Mouse (Mus musculus): ENCODE measurements at regions not wholly inside any gene's neighbourhood (a gene's known extent, or its start where the extent isn't known, plus 50 kb on each side); places are given as distances from the start of the nearest gene placed in this dataset.

DNA sequence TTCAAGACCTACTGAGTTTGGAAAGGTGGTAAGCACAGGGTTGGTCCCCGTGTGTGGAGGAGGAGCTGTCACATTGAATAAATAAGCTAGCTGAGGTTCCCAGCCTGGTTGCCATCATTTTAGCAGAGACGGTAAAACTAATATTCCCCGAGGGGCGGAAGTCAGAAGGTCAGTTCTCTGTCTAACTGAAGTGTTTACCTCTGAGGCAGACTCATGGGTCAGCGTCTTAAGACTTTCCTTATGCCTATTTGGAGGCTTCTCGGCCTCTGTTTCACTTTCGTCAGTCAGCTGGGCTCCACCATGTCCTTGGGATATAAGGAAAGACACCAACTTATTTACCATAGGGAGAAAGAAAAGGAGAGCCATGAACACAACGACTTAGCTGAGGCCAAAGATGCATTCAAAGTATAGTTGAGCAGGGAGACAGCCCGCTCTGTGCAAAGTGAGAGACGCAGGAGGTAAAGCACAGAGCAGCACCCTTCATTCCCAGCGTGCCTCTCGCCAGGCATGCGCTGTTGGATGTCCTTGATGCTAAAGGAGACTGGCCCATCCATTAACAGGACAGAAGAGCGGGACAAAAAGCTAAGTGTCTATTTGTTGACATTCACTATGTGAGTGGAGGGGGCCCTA, 116.0 kb downstream of the Olfr267 start:
- no peaks in the 10 kb centered on the region for H3K36me3 ChIP-seq (ENCODE audit: inconsistent target)

DNA sequence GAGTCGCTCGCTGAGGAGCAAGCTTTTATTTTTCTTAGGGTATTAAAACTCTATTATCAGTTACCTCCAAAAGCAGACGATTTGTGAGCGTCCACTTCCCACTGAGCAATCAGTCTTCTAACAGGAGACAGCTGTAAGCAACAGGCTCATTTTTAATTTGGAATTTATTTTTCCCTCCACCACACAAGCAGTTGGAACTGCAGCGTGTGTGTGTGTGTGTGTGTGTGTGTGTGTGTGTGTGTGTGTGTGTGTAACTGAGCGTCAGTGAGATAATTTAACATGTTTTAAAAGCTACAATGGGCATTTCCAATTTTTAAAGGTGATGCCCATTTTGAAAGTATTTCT, 116.6 kb downstream of the Olfr267 start:
- H3K27ac ChIP-seq: no peak overlapping the region
- H3K36me3 ChIP-seq (ENCODE audit: inconsistent target): no peaks in the 10 kb centered on the region
- WGBS (ENCODE audit: missing documents): 92% methylated on average over 6 of the region's 6 CpGs
- H3K4me3 ChIP-seq (ENCODE audit: inconsistent target): no peak overlapping the region
- no peaks in the 10 kb centered on the region for H3K79me2 ChIP-seq (ENCODE audit: inconsistent target)

More for the DNA sequence above, 116.0 kb downstream of the Olfr267 start:
- no peak overlapping the region for H3K27ac ChIP-seq
- WGBS (ENCODE audit: missing documents): 97% methylated on average over 14 of the region's 14 CpGs
- H3K79me2 ChIP-seq (ENCODE audit: inconsistent target): no peaks in the 10 kb centered on the region
- H3K4me3 ChIP-seq (ENCODE audit: inconsistent target): no peak overlapping the region

DNA sequence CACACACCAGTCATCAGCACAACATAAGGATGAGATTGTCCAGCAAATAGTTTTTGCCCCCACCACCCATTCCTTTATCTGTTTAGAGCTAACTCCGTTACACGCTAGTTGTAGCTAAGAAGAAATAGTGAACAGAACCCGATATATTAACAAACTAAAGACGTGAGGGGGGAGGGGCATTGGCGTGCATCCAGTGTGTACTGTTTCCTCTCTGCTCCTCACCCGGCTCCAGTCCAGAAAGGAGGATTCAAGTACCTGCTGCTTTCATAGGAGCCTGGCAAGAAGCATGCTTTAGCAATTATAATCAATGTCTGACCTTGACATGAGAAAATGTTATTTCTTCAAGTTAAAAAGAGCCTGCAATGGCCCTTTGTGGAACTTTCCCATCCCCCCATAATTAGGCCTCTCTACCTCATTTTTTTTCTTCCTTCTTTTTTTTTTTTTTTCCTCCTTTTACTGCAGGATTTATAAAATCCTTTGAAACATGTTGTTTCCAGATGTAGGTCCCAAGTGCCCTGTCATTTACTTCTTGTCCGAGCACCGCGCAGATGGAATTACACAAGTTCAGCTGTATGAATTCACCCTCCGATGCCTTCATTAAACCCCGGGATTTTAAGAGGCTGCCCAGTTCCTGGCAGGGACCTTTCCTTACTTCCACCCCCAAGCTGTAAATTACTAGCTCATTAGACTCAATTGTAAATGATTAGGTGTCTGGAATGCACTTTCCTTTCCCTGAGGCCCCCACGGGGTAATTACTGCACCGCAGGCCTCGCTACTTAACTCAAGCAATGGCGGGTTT, 116.6 kb upstream of the Lpar1 start:
- 83% methylated on average over 15 of the region's 15 CpGs for WGBS (ENCODE audit: missing documents)
- Histone ChIP-seq H3K79me2 (ENCODE audit: inconsistent target) (no peaks in the 10 kb centered on the region), H3K36me3 (ENCODE audit: inconsistent target) (no peaks in the 10 kb centered on the region), H3K4me3 (ENCODE audit: inconsistent target) (no peak overlapping the region), H3K27ac (no peak overlapping the region)

DNA sequence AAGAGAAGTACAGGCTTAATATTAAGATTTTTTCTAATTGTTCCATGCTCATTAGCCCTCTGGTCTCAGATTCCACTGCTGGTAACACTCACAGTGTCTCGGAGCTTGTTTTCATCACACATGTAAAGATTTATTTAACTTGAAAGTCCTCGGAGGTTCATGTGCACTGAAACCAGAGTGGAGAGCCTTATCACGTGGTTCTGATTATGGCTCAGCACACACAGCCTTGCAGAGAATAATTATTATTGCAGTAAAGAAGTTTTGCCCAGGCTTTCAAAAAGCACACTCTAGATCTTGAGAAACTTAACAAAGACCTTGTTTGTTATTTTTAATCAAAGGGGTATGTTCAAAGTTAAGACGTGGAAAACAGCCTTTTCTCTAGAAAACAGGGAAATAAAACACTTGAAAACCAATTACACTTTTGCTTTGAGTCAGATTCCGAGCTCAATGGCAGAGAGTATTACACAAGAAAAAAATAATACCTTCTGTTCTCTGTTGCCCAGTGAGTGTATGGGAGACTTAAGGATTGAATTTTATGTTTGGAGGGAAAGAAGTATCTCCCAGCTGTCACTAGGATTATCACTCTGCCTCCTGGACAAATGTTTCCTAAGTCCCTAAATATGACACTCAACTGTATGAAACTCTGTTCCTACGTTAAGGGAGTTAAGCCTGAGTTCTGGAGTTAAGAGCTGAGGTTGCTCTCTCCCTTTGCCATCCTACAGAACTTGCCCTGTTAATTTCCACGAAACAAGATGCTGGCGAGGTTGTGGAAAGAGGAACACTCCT, 114.9 kb upstream of the Lpar1 start:
- WGBS (ENCODE audit: missing documents): 88% methylated on average over 8 of the region's 8 CpGs
- Histone ChIP-seq H3K36me3 (ENCODE audit: inconsistent target) (no peaks in the 10 kb centered on the region), H3K79me2 (ENCODE audit: inconsistent target) (no peaks in the 10 kb centered on the region), H3K27ac (no peak overlapping the region), H3K4me3 (ENCODE audit: inconsistent target) (no peak overlapping the region)

DNA sequence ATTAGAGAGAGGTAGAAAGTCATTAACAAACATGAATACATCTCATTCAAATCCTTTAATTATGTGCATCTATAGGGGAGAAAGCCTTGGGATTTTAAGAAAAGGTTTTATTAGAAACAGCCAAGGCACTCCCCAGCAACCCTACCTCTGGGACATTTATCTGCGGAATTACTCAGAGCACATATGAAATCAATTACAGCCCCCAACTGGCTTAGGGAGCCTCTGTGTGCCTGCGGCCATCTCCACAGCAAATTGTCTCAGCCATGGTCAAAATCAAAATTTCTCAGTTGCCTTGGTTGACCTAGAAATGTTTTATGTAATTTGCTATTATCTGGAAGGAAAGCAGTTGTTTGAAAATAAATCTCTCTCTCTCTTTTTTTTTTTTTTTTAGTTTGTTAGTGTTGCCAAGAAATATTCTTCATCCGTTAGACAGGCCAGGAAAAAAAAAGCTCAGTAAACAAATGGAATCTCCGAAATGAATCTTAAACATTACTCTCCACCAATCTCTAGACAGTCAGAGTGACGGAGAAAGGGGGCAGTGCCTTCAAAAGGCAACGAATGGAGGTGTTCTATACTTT, 110.0 kb upstream of the Lpar1 start:
- WGBS (ENCODE audit: missing documents): 91% methylated on average over 4 of the region's 6 CpGs
- Histone ChIP-seq H3K27ac (no peak overlapping the region), H3K79me2 (ENCODE audit: inconsistent target) (no peaks in the 10 kb centered on the region), H3K4me3 (ENCODE audit: inconsistent target) (no peak overlapping the region), H3K36me3 (ENCODE audit: inconsistent target) (no peaks in the 10 kb centered on the region)

DNA sequence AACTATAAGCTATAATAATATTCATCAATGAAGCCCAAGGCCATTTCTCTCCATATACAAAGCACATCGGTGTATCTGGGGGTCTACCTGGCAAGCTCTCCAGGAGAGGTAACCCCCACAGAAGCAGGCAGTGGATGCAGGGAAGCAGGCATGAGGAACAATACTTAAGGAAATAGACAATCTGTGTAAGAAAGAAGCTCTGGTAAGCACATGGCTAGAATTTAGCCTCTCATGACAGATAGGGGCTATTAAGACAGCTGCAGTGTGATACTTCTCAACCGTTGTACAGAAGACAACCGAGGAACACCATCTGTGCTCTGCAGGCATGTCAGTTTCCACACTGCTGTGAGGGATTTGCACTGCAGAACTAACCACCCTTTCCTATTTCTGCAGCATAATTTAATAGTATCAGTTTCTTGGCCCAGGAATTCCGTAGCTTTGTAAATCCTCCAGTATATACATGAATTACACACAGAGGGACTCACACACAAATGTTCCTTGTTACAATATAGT, 108.1 kb upstream of the Lpar1 start:
- no peak overlapping the region for H3K4me3 ChIP-seq (ENCODE audit: inconsistent target)
- WGBS (ENCODE audit: missing documents): 95% methylated on average over 4 of the region's 4 CpGs
- H3K27ac ChIP-seq: no peak overlapping the region
- H3K79me2 ChIP-seq (ENCODE audit: inconsistent target): no peaks in the 10 kb centered on the region
- H3K36me3 ChIP-seq (ENCODE audit: inconsistent target): no peaks in the 10 kb centered on the region

DNA sequence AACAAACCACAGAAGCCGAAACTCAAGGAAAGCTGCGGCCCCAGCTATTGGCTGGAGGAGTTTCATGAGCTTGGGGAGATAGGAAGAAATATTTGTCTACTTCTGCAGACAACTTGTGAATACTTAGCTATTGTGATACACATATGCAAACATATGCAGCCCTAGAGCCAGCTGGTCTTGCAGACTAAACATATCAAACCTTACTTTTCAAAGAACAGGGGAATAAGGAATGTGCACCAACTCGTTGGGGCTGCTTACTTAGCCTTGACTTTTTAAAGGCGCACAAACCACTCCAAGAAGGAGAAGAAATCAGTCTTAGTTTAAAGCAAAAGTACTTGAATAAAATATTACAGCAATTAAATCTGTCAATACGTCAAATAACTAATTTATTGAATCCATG, 106.8 kb upstream of the Lpar1 start:
- Histone ChIP-seq H3K27ac (no peak overlapping the region), H3K79me2 (ENCODE audit: inconsistent target) (no peaks in the 10 kb centered on the region), H3K4me3 (ENCODE audit: inconsistent target) (no peak overlapping the region), H3K36me3 (ENCODE audit: inconsistent target) (no peaks in the 10 kb centered on the region)
- WGBS (ENCODE audit: missing documents): 85% methylated on average over 5 of the region's 5 CpGs

DNA sequence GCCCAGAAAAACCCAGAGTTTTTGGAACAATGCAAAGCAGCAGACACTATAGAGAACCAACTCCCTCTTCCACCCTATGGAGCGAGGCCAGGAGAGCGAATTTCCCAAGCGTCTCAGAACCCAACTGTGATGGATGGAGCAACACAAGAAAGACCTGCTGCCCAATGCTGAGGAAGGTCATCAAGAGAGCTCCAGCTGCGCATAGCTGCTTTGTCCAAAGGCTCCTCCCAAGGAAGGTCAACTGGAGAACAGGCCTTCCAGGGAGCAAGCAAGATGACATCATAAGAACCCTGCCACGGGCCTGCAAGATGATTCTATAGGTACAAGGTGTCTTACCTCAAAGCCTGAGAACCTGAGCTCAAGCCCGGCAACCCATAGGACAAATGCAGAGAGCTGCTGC, 104.5 kb upstream of the Lpar1 start:
- Histone ChIP-seq H3K27ac (no peak overlapping the region), H3K36me3 (ENCODE audit: inconsistent target) (no peaks in the 10 kb centered on the region), H3K79me2 (ENCODE audit: inconsistent target) (no peaks in the 10 kb centered on the region), H3K4me3 (ENCODE audit: inconsistent target) (no peak overlapping the region)
- WGBS (ENCODE audit: missing documents): 91% methylated on average over 6 of the region's 6 CpGs

DNA sequence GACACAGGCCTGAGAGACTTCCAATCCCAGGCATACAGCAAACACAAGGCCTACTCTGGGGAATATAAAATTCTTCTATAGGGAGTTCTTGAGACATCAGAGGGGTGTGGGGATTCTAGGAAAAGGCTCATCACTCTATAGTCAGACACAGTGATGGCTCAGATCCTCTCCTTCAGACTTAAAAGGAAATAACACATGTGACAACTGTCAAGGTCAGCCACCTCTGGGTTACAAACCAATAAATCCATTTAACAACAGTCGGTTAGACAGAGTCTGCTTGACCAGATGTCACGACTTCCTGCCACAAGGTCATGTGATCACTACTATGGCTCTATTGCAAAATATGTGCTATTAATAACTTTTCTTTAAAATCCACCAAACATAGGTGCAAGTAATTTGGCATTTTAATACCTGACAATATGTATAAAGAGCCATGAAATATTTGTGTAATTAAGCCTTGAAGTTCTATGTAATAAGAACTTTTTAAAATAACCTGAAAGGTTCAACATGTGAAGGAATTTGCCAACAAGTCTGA, 94.1 kb upstream of the Lpar1 start:
- H3K36me3 ChIP-seq (ENCODE audit: inconsistent target): no peaks in the 10 kb centered on the region
- no peaks in the 10 kb centered on the region for H3K79me2 ChIP-seq (ENCODE audit: inconsistent target)
- 6% methylated on average over 2 of the region's 2 CpGs for WGBS (ENCODE audit: missing documents)
- no peak overlapping the region for H3K4me3 ChIP-seq (ENCODE audit: inconsistent target)
- no peak overlapping the region for H3K27ac ChIP-seq

DNA sequence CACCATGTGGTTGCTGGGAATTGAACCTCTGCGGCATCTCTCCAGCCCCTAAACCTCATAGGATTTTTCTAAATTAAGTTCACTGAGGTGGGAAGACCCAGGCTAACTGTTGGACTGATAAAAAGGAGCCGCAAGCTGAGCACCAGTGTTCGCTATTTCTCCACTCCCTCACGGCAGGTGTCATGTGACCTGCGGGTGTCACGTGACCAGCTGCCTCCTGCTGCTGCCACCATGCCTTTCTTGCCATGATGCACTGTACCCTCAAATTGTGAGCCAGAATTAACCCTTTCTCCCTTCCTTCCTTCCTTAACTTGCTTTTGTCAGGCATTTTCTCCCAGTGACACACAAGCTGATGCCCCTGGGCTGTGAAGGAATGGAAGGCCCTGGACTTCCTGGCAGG, 93.1 kb upstream of the Lpar1 start:
- Histone ChIP-seq H3K36me3 (ENCODE audit: inconsistent target) (no peaks in the 10 kb centered on the region), H3K4me3 (ENCODE audit: inconsistent target) (no peak overlapping the region), H3K79me2 (ENCODE audit: inconsistent target) (no peaks in the 10 kb centered on the region), H3K27ac (no peak overlapping the region)
- 94% methylated on average over 6 of the region's 6 CpGs for WGBS (ENCODE audit: missing documents)

DNA sequence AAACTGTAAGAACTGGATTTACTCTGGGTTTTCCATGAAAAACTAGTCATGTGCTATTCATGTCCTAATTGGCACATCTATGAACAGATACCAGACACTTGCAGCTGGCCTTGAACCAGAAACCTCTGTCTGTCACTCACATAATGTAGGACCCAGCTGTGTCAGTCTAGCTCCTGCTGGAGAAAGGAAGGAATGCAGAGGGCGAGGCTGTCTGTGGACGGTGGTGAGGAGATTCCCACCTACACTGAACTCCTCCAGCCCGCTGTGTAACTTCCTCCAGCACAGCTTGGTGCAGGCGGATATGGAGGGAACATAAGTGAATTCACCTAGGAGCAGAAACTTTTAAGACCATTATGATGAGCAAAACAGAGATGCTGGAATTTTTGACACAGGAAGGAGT, 89.7 kb upstream of the Lpar1 start:
- Histone ChIP-seq H3K79me2 (ENCODE audit: inconsistent target) (no peaks in the 10 kb centered on the region), H3K36me3 (ENCODE audit: inconsistent target) (no peaks in the 10 kb centered on the region), H3K4me3 (ENCODE audit: inconsistent target) (no peak overlapping the region), H3K27ac (no peak overlapping the region)
- 81% methylated on average over 4 of the region's 4 CpGs for WGBS (ENCODE audit: missing documents)

DNA sequence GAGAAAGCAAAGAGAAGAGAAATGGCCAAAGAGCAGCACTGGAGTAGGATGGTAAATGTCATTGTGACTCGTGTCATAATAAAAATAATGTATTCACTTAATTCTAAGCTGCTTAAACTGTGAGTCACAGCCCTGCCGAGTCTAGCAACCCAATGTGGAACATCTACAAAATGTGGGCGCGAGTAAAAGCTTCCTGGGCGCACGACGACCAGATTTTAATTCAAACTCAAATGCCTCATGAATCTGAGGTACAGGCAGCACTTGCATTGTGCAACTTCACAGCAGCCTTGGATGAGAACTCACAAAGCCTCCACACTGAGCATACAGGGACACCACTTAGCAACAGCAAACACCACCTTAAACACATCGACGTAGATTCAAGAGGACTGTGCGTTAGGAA, 88.5 kb upstream of the Lpar1 start:
- WGBS (ENCODE audit: missing documents): 94% methylated on average over 10 of the region's 10 CpGs
- Histone ChIP-seq H3K4me3 (ENCODE audit: inconsistent target) (no peak overlapping the region), H3K79me2 (ENCODE audit: inconsistent target) (no peaks in the 10 kb centered on the region), H3K36me3 (ENCODE audit: inconsistent target) (no peaks in the 10 kb centered on the region), H3K27ac (no peak overlapping the region)

DNA sequence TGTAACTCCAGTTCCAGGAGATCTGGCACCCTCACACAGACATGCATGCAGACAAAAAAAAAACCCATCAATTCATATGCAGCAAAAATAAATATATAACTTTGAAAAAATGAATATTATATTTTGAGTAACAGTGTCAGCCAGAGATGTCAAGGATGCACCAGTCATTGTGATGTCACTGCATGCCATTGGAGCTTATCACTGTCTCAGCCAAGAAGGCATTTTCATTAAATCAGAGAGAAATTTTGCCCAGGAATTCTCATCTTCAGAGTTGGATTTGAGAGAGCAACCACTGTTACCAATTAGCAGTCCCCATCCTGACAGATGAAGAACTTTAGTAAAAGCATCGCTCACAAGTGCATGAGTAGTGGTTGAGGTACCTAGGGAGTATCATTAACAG, 79.0 kb upstream of the Lpar1 start:
- 100% methylated on average over 1 of the region's 1 CpGs for WGBS (ENCODE audit: missing documents)
- H3K36me3 ChIP-seq (ENCODE audit: inconsistent target): no peaks in the 10 kb centered on the region

DNA sequence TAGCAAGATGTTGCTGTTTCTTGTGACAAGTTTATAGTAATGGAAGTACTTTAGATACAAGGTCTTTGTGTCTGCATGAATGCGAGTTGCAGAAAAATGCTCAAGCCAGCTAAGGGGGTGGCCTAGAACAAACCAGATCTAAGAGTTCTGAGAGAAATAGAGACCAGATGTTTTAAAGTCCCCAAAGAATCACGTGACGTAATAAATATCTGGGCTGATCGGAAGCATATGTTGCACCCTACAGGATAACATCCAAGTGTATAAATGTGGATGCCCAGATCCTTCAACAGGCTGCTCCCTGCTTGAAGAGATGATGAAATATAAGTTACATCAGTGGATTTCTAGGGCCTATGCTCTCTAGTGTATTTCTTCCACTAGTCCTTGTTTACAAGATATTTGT, 77.7 kb upstream of the Lpar1 start:
- 96% methylated on average over 4 of the region's 4 CpGs for WGBS (ENCODE audit: missing documents)
- H3K36me3 ChIP-seq (ENCODE audit: inconsistent target): no peaks in the 10 kb centered on the region
- H3K79me2 ChIP-seq (ENCODE audit: inconsistent target): no peaks in the 10 kb centered on the region
- no peak overlapping the region for H3K4me3 ChIP-seq (ENCODE audit: inconsistent target)
- no peak overlapping the region for H3K27ac ChIP-seq

More for the DNA sequence above, 79.0 kb upstream of the Lpar1 start:
- Histone ChIP-seq H3K4me3 (ENCODE audit: inconsistent target) (no peak overlapping the region), H3K79me2 (ENCODE audit: inconsistent target) (no peaks in the 10 kb centered on the region), H3K27ac (no peak overlapping the region)
